Mouse (Mus musculus): ENCODE data around the gene Rnf212. TPM values are rescaled to one million over a fixed set of nuclear protein-coding genes. Genes with fewer than 3 reads are reported as not detected.

Rnf212 gene
- polyA plus RNA-seq, 1 experiment from 2014 or later = not detected

GRCm38 (mm10) chr5:108692271-108692670, 82.5 kb downstream of the Rnf212 start, which contains the start of gene Fgfrl1:
TSS of gene Fgfrl1 (plus strand) at chr5:108692382.
- Histone ChIP-seq H3K9ac (ENCODE audit: low read length) (peak within 1 kb of the TSS; percentile 17), H3K4me2 (ENCODE audit: low read length) (peak within 1 kb of the TSS; percentile 89), H3K4me1 (ENCODE audit: control insufficient read depth, insufficient read depth, low read length) (peaks cover 5% of the 10 kb centered on the region; the same call in 1 of the 2 replicates), H3K36me3 (ENCODE audit: control insufficient read depth, insufficient read depth, low read length) (no peaks in the 10 kb centered on the region), H3K4me3 (ENCODE audit: low read depth, low read length) (peak within 1 kb of the TSS; percentile 63; the same call in 1 of the 2 replicates), H3K9me3 (replicated peaks; ENCODE audit: control insufficient read depth, low read length) (no peaks in the 10 kb centered on the region), H3K27me3 (replicated peaks; ENCODE audit: control insufficient read depth, insufficient read depth, low read length) (peaks cover 4% of the 10 kb centered on the region), H3K27ac (ENCODE audit: low read depth, low read length) (no peak within 1 kb of the TSS)
- DNase-seq (ENCODE audit: low spot score) = no peak
- no peak for ATAC-seq
- WGBS = 6% methylated on average over 16 of the region's 18 CpGs

- ATAC-seq (no peak), DNase-seq (ENCODE audit: low spot score) (no peak)
- H3K27ac ChIP-seq (ENCODE audit: low read depth, low read length) = no peak overlapping the region
- no peak overlapping the region for H3K4me2 ChIP-seq (ENCODE audit: low read length)
- no peaks in the 10 kb centered on the region for H3K36me3 ChIP-seq (ENCODE audit: control insufficient read depth, insufficient read depth, low read length)
- no peaks in the 10 kb centered on the region for H3K9me3 ChIP-seq (replicated peaks; ENCODE audit: control insufficient read depth, low read length)
- WGBS = 81% methylated on average over 4 of the region's 4 CpGs
- no peak overlapping the region for H3K9ac ChIP-seq (ENCODE audit: low read length)
- H3K27me3 ChIP-seq (replicated peaks; ENCODE audit: control insufficient read depth, insufficient read depth, low read length) = peaks cover 4% of the 10 kb centered on the region
- H3K4me3 ChIP-seq (ENCODE audit: low read depth, low read length) = no peak overlapping the region
- H3K4me1 ChIP-seq (ENCODE audit: control insufficient read depth, insufficient read depth, low read length) = peaks cover 5% of the 10 kb centered on the region; the same call in 1 of the 2 replicates
These were observed 83.6 kb downstream of the Rnf212 start for GRCm38 (mm10) chr5:108691152-108691551.

- Histone ChIP-seq H3K27me3 (replicated peaks; ENCODE audit: control insufficient read depth, insufficient read depth, low read length) (peaks cover 4% of the 10 kb centered on the region), H3K4me1 (ENCODE audit: control insufficient read depth, insufficient read depth, low read length) (peaks cover 3% of the 10 kb centered on the region; the same call in 1 of the 2 replicates), H3K9ac (ENCODE audit: low read length) (no peak overlapping the region), H3K4me3 (ENCODE audit: low read depth, low read length) (no peak overlapping the region), H3K36me3 (ENCODE audit: control insufficient read depth, insufficient read depth, low read length) (no peaks in the 10 kb centered on the region), H3K4me2 (ENCODE audit: low read length) (no peak overlapping the region), H3K9me3 (replicated peaks; ENCODE audit: control insufficient read depth, low read length) (no peaks in the 10 kb centered on the region), H3K27ac (ENCODE audit: low read depth, low read length) (no peak overlapping the region)
- DNase-seq (ENCODE audit: low spot score) (peak; percentile 71), ATAC-seq (no peak)
- 65% methylated on average over 5 of the region's 5 CpGs for WGBS
These were observed 85.7 kb downstream of the Rnf212 start for GRCm38 (mm10) chr5:108689091-108689490.

DNA sequence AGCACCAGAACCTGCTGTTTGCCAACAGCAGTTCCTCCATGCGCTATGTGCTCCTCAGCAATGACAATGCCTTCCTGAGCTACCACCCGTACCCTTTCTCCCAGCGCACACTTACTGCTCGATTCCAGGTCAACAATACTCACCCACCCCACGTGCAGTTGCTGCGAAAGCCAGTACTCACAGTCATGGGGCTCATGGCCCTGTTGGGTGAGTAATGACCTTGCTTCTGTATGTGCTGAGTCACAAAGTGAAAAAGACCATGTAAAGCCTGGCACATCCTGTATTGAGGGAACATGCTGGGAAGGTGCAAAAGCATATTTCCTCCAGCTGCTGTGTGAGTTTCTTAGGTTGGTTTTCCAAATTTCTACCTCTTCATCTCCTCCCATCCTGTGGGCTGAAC, 93.9 kb downstream of the Rnf212 start:
- no peaks in the 10 kb centered on the region for H3K36me3 ChIP-seq (ENCODE audit: control insufficient read depth, insufficient read depth, low read length)
- no peak overlapping the region for H3K9ac ChIP-seq (ENCODE audit: low read length)
- DNase-seq (ENCODE audit: low spot score) = no peak
- no peak overlapping the region for H3K4me3 ChIP-seq (ENCODE audit: low read depth, low read length)
- peaks cover 10% of the 10 kb centered on the region for H3K4me1 ChIP-seq (ENCODE audit: control insufficient read depth, insufficient read depth, low read length)
- no peaks in the 10 kb centered on the region for H3K9me3 ChIP-seq (replicated peaks; ENCODE audit: control insufficient read depth, low read length)
- H3K4me2 ChIP-seq (ENCODE audit: low read length) = no peak overlapping the region
- 89% methylated on average over 6 of the region's 6 CpGs for WGBS
- H3K27ac ChIP-seq (ENCODE audit: low read depth, low read length) = no peak overlapping the region
- no peak for ATAC-seq
- H3K27me3 ChIP-seq (replicated peaks; ENCODE audit: control insufficient read depth, insufficient read depth, low read length) = no peaks in the 10 kb centered on the region

DNA sequence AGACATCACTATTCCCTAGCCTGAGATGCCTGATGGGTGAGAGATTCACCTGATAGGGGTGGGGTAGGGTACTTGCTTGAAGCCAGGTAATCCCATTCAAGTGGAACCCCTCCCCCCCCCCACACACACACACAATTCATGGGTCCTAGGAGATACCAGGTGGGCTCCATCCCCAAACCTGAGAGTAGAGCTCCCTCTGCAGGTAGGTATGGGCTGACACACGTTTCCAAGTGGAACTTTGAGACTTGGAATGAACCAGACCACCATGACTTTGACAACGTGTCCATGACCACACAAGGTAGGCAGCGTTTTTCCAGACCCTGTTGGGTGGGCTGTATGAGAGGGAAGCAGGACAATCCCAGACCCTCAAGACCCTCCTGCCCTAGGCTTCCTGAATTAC, 94.9 kb downstream of the Rnf212 start:
- DNase-seq (ENCODE audit: low spot score) = no peak
- no peak overlapping the region for H3K27ac ChIP-seq (ENCODE audit: low read depth, low read length)
- WGBS = 58% methylated on average over 3 of the region's 3 CpGs
- H3K9ac ChIP-seq (ENCODE audit: low read length) = no peak overlapping the region
- H3K36me3 ChIP-seq (ENCODE audit: control insufficient read depth, insufficient read depth, low read length) = no peaks in the 10 kb centered on the region
- H3K9me3 ChIP-seq (replicated peaks; ENCODE audit: control insufficient read depth, low read length) = no peaks in the 10 kb centered on the region
- no peak for ATAC-seq
- no peak overlapping the region for H3K4me3 ChIP-seq (ENCODE audit: low read depth, low read length)
- H3K4me2 ChIP-seq (ENCODE audit: low read length) = no peak overlapping the region
- no peaks in the 10 kb centered on the region for H3K27me3 ChIP-seq (replicated peaks; ENCODE audit: control insufficient read depth, insufficient read depth, low read length)
- peaks cover 10% of the 10 kb centered on the region for H3K4me1 ChIP-seq (ENCODE audit: control insufficient read depth, insufficient read depth, low read length)

Other genes with a start within 250 kb of the Rnf212 start
- gene Cplx1, start 225.0 kb downstream of the Rnf212 start, polyA plus RNA-seq (2014; fragmentation: Nextera tagmentation; extraction: Ambion mirVana) = 65.1 and 90.1 TPM in 2 replicates
- 45.5 and 50.6 TPM in 2 replicates for gene Gak, start 145.2 kb downstream of the Rnf212 start, polyA plus RNA-seq (2014; fragmentation: Nextera tagmentation; extraction: Ambion mirVana)
- gene Tmem175, start 145.2 kb downstream of the Rnf212 start, polyA plus RNA-seq (2014; fragmentation: Nextera tagmentation; extraction: Ambion mirVana) = 29.4 and 32.3 TPM in 2 replicates
- gene Idua, start 114.7 kb downstream of the Rnf212 start, polyA plus RNA-seq (2014; fragmentation: Nextera tagmentation; extraction: Ambion mirVana) = 5.7 and 7.0 TPM in 2 replicates
- 9.1 and 15.6 TPM in 2 replicates for gene Dgkq, start 105.3 kb downstream of the Rnf212 start, polyA plus RNA-seq (2014; fragmentation: Nextera tagmentation; extraction: Ambion mirVana)
- gene Slc26a1, start 99.4 kb downstream of the Rnf212 start, polyA plus RNA-seq (2014; fragmentation: Nextera tagmentation; extraction: Ambion mirVana) = 2.1 and 2.2 TPM in 2 replicates
- 4.3 and 4.7 TPM in 2 replicates for gene Fgfrl1, start 82.6 kb downstream of the Rnf212 start, polyA plus RNA-seq (2014; fragmentation: Nextera tagmentation; extraction: Ambion mirVana)
- not detected in 2 replicates for gene Tmed11, start 20.4 kb upstream of the Rnf212 start, polyA plus RNA-seq (2014; fragmentation: Nextera tagmentation; extraction: Ambion mirVana)
- gene Vmn2r8, start 33.9 kb upstream of the Rnf212 start, polyA plus RNA-seq (2014; fragmentation: Nextera tagmentation; extraction: Ambion mirVana) = not detected in 2 replicates
- not detected in 2 replicates for gene Vmn2r9, start 77.6 kb upstream of the Rnf212 start, polyA plus RNA-seq (2014; fragmentation: Nextera tagmentation; extraction: Ambion mirVana)
- gene Vmn2r10, start 231.5 kb upstream of the Rnf212 start, polyA plus RNA-seq (2014; fragmentation: Nextera tagmentation; extraction: Ambion mirVana) = not detected in 2 replicates